Mouse (Mus musculus) ES-E14 (cell line): ENCODE data around the gene Ube2l3.

Experiments used
- MAFK ChIP-seq: IDR thresholded peaks from 2 replicates; pipeline ENCODE4 v1.6.1; 2014; ENCODE audit warnings: mild to moderate bottlenecking, low read depth, low read length, inconsistent platforms; ENCODE audit not compliant: insufficient read depth
- ZC3H11A ChIP-seq: IDR thresholded peaks from 2 replicates; pipeline ENCODE4 v1.6.1; 2012; ENCODE audit warnings: low read depth, mild to moderate bottlenecking, inconsistent platforms, low read length, borderline replicate concordance

DNA sequence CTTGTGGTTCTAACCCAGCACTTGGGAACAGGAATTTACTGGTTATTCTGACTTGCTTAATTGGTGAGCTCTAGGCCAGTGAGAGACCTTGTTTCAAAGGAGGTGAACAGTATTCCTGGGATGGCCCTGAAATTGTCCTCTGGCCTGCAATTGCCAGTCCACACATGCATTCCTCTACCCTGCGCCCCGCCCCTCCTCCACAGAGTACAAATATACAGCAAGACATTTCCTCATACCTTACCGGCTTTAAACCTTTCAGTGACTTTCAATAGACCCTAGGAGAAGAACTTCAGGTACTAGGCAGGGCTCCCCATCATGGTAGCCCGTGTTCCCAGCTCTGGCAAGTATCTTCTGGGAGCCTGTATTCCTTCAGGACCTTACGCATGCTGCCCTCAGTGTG, 23.1 kb upstream of the Ube2l3 start:
- TF ChIP-seq ZC3H11A (no peak), MAFK (no peak)
